Mouse (Mus musculus): Measurements from ENCODE around the gene Spink4.

Gene Spink4

GRCm38 (mm10) chr4:40969781-40970591 lies 50.1 kb downstream of the Spink4 start:
- DNase-seq: no peak

GRCm38 (mm10) chr4:40970592-40970841 lies 50.7 kb downstream of the Spink4 start:
- DNase-seq: no peak

DNA sequence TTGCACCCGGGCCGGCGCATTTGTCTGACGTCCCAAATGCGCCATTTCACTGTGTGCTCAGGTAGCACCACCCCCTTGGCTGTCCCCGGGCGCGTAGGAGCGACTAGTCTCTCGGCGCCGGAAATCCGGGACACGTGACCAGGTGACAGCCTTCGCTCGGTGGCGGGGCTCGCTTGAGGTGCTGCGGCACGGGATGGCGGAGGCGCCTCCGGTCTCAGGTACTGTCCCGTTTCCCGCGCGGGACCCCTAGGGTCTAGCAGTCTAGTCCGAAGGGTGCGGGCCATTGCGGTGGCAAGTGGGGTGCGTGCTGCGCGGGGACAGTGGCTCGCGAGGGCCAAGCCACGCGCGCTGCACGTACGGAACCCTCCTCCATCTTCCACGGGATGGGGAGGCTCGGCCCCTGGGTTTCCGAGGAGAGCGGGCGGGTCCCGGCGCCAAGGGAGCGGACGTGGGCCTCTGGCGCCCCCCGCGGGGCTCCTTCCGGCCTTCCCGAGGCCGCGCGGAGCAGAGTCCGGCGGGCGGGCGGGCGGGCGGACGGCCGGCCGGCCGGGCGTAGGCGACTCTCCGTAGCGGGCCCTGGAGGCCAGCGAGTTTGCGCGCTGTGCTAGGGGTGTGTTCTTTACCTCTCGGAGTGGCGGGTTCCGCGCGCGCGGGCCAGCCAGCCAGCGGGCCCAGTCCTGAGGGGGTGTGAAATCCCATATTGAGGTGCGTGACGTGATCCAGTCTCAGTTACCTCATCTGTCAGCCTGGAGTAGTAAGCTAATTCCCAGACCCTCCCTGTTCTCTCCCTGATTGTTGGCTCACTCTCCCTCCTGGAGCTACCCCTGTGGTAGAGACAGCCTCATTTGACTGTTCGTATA lies 51.2 kb downstream of the Spink4 start, which contains the start of gene Nfx1:
Gene Nfx1, plus strand, starts transcription at position 65 of the 860 bp plus-strand sequence.
- peak; percentile 95 for DNase-seq

- DNase-seq: peak; percentile 39
Measured at GRCm38 (mm10) chr4:40971744-40972143, 51.9 kb downstream of the Spink4 start.

GRCm38 (mm10) chr4:40974011-40974410 lies 54.2 kb downstream of the Spink4 start:
- no peak for DNase-seq

DNA sequence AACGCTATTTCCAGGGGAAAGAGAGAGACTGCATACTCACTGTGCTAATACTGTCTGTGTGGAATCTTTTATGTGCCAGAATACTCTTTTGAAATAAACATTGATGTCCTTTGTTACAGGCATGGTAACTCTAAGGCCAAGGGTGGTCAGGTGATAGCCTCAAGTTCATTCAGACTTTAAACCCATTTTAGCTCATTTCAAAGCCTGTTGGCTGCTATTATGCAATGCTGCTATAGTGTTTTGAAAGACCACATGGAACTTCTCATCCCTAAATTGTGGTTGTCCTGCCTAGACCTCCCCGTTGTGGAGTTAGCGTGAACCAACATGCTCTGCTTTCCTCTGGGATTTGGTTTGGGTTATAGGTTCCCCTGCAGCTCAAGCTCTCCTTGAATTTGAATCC lies 55.8 kb downstream of the Spink4 start:
- no peak for DNase-seq

- DNase-seq: no peak
Measured at GRCm38 (mm10) chr4:40976651-40977050, 56.8 kb downstream of the Spink4 start.

GRCm38 (mm10) chr4:40979430-40979829 lies 59.6 kb downstream of the Spink4 start:
- no peak for DNase-seq
